In the genomic region with DNA sequence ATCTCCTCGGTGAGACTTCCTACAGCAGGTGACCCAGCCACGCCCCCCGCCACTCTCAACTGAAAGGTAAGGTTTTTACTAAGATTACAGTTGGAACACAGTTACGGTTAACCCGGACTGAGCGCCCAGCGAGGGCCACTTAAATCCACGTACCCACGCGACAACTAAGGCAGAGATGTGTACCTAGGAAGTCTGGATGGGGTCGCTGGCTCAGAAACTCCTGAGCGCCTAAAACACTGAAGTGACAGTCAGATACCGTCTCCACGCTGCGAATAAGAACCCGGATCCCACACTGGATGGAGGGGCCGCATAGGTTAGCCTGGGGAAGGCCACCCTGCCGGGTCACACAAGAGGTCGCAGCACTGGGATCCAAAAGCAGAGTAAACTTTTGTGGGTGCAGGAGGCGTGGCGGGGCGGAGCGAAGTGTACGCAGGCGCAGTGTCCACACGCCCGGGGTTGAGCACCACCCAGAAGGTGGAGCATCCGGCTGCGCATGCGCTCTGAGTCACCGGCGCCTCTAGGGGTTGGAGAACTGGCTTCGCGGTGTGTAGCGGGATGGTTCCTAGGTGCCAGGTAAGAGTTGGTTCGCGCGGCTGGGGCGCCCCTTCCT, we compare ENCODE assay signal across 8 mouse cellular contexts. TPM values are rescaled to one million over a fixed set of nuclear protein-coding genes. Genes with fewer than 3 reads are reported as not detected.
DNase-seq lines count a peak whose midpoint lies in the region; ATAC-seq and TF ChIP-seq lines count a peak whose summit lies in the region.

A gene (plus strand): TSS at position 486 of the 610 bp plus-strand sequence.

- WGBS in forebrain, embryonic 12.5 days: 1% methylated on average over 39 of the region's 39 CpGs
- under 1% methylated on average over 39 of the region's 39 CpGs for WGBS in heart, postnatal 0 days
- WGBS in liver, embryonic 16.5 days (ENCODE audit: insufficient replicate concordance): under 1% methylated on average over 39 of the region's 39 CpGs
- under 1% methylated on average over 39 of the region's 39 CpGs for WGBS in neural tube, embryonic 13.5 days

- TF ChIP-seq CTCF in CH12.LX (conservative IDR thresholded peaks at IDR 0.05 in 1 of 2, IDR thresholded peaks at IDR 0.05 in 1 of 2; ENCODE audit: low read depth in 2 of 2, low read length in 2 of 2): no peak
- no peak for TF ChIP-seq CTCF in heart, postnatal 0 days (IDR thresholded peaks at IDR 0.05; ENCODE audit: low read depth)
- TF ChIP-seq CTCF in testis, adult 2 months (IDR thresholded peaks at IDR 0.05; ENCODE audit: control insufficient read depth, insufficient read depth, insufficient replicate concordance, low read depth, low read length): no peak

- H3K79me2 ChIP-seq in CH12.LX (replicated peaks; ENCODE audit: control insufficient read depth, extremely low read depth, insufficient read depth, poor library complexity, severe bottlenecking): peaks cover 10% of the 10 kb centered on the region

- in situ Hi-C loops in CH12.LX (cut with MboI; ENCODE audit: low pct_ligation_motif_present, low pct_unique_long_range_greater_than_20kb, low sequenced_read_pairs): no loop called here

- H3K27me3 ChIP-seq in CH12.LX (replicated peaks): no peaks in the 10 kb centered on the region
- H3K27me3 ChIP-seq in forebrain, embryonic 12.5 days: 0 out of 2 replicates have a peak, but pooled peaks cover 4% of the 10 kb centered on the region
- no peaks in the 10 kb centered on the region for H3K27me3 ChIP-seq in heart, postnatal 0 days (ENCODE audit: control insufficient read depth, insufficient read depth, low read length)
- no peaks in the 10 kb centered on the region for H3K27me3 ChIP-seq in liver, embryonic 16.5 days (ENCODE audit: control insufficient read depth, insufficient read depth, low read depth, low read length)
- no peaks in the 10 kb centered on the region for H3K27me3 ChIP-seq in neural tube, embryonic 13.5 days
- H3K27me3 ChIP-seq in testis, adult 2 months (ENCODE audit: control insufficient read depth, insufficient read depth, low read length): no peaks in the 10 kb centered on the region

- peak; percentile 99 for ATAC-seq in forebrain, embryonic 12.5 days (ENCODE audit: low FRiP score)
- ATAC-seq in heart, postnatal 0 days (ENCODE audit: insufficient read depth, low read depth): peak; percentile 99
- ATAC-seq in liver, embryonic 16.5 days (ENCODE audit: low read depth): peak; percentile 98
- ATAC-seq in neural tube, embryonic 13.5 days (ENCODE audit: low read depth): peak; percentile 99

- peak; percentile 70 for TF ChIP-seq POLR2A in CH12.LX (IDR thresholded peaks at IDR 0.05; ENCODE audit: low read depth, low read length)
- TF ChIP-seq POLR2A in testis, adult 2 months (IDR thresholded peaks at IDR 0.05; ENCODE audit: control insufficient read depth, low read depth, low read length): peak; percentile 61

- no peak within 1 kb of the TSS for H3K27ac ChIP-seq in CH12.LX (ENCODE audit: insufficient read depth, low read depth)
- H3K27ac ChIP-seq in forebrain, embryonic 12.5 days: no peak within 1 kb of the TSS
- H3K27ac ChIP-seq in heart, postnatal 0 days (ENCODE audit: low read depth): peak within 1 kb of the TSS; percentile 24; the same call in 1 of the 2 replicates
- H3K27ac ChIP-seq in liver, embryonic 16.5 days (ENCODE audit: low read length): peak within 1 kb of the TSS; percentile 83
- H3K27ac ChIP-seq in neural tube, embryonic 13.5 days (replicated peaks): no peak within 1 kb of the TSS
- H3K27ac ChIP-seq in testis, adult 2 months (ENCODE audit: control insufficient read depth, insufficient read depth, low read depth, low read length): peak within 1 kb of the TSS; percentile 59

- peaks cover 2 to 13% of the 10 kb centered on the region in 2 experiments; a peak in 2 of 4 replicates for H3K4me1 ChIP-seq in CH12.LX (ENCODE audit: control insufficient read depth in 1 of 2, insufficient read depth in 2 of 2)
- peaks cover 15% of the 10 kb centered on the region for H3K4me1 ChIP-seq in forebrain, embryonic 12.5 days
- H3K4me1 ChIP-seq in heart, postnatal 0 days (ENCODE audit: control insufficient read depth, insufficient read depth): peaks cover 6% of the 10 kb centered on the region
- H3K4me1 ChIP-seq in liver, embryonic 16.5 days (ENCODE audit: control insufficient read depth, low read depth, low read length): peaks cover 4% of the 10 kb centered on the region; the same call in 1 of the 2 replicates
- peaks cover 15% of the 10 kb centered on the region for H3K4me1 ChIP-seq in neural tube, embryonic 13.5 days (replicated peaks)
- H3K4me1 ChIP-seq in testis, adult 2 months (ENCODE audit: control insufficient read depth, insufficient read depth, low read length): peaks cover 3% of the 10 kb centered on the region; the same call in 1 of the 2 replicates

- no peak for TF ChIP-seq EP300 in CH12.LX (IDR thresholded peaks at IDR 0.05; ENCODE audit: low read length)
- no peak for TF ChIP-seq EP300 in heart, postnatal 0 days (IDR thresholded peaks at IDR 0.05; ENCODE audit: low read depth)

- no peaks in the 10 kb centered on the region for H3K9me3 ChIP-seq in CH12.LX (replicated peaks; ENCODE audit: low read length)
- no peaks in the 10 kb centered on the region for H3K9me3 ChIP-seq in forebrain, embryonic 12.5 days
- no peaks in the 10 kb centered on the region for H3K9me3 ChIP-seq in heart, postnatal 0 days (replicated peaks; ENCODE audit: control insufficient read depth, low read length)
- no peaks in the 10 kb centered on the region for H3K9me3 ChIP-seq in liver, embryonic 16.5 days (replicated peaks; ENCODE audit: control insufficient read depth, low read length)
- H3K9me3 ChIP-seq in neural tube, embryonic 13.5 days: no peaks in the 10 kb centered on the region

- dilution Hi-C loops in CH12.LX (cut with MboI; ENCODE audit: extremely low pct_ligation_motif_present, extremely low pct_unique_long_range_greater_than_20kb, low sequenced_read_pairs): no loop called here

- peak within 1 kb of the TSS; percentile 98 for H3K4me2 ChIP-seq in CH12.LX (ENCODE audit: insufficient read depth, low read depth, poor library complexity, severe bottlenecking)
- H3K4me2 ChIP-seq in forebrain, embryonic 12.5 days: peak within 1 kb of the TSS; percentile 86
- peak within 1 kb of the TSS; percentile 96 for H3K4me2 ChIP-seq in heart, postnatal 0 days (ENCODE audit: low read depth, low read length)
- H3K4me2 ChIP-seq in liver, embryonic 16.5 days (ENCODE audit: low read depth, low read length): peak within 1 kb of the TSS; percentile 84
- peak within 1 kb of the TSS; percentile 91 for H3K4me2 ChIP-seq in neural tube, embryonic 13.5 days

- DNase-seq in CH12.LX (ENCODE audit: extremely low read depth): peak; percentile 92
- DNase-seq in c-Kit-positive CD71-positive TER-119-negative erythroid progenitor cells, embryonic 14.5 days (ENCODE audit: low read depth): peak; percentile 88
- peak; percentile 92 for DNase-seq in heart, postnatal 0 days (ENCODE audit: low spot score)
- peak; percentile 97 for DNase-seq in kidney, postnatal 4 days

- peak within 1 kb of the TSS; percentile 86 for H3K9ac ChIP-seq in CH12.LX (ENCODE audit: insufficient read depth, low read depth)
- H3K9ac ChIP-seq in forebrain, embryonic 12.5 days: peak within 1 kb of the TSS; percentile 76
- peak within 1 kb of the TSS; percentile 73 for H3K9ac ChIP-seq in heart, postnatal 0 days (replicated peaks; ENCODE audit: low read depth, low read length)
- H3K9ac ChIP-seq in liver, embryonic 16.5 days (ENCODE audit: low read depth, low read length): peak within 1 kb of the TSS; percentile 79
- peak within 1 kb of the TSS; percentile 73 for H3K9ac ChIP-seq in neural tube, embryonic 13.5 days

- TF ChIP-seq RAD21 in CH12.LX (IDR thresholded peaks at IDR 0.05; ENCODE audit: low read depth, low read length): no peak

- H3K36me3 ChIP-seq in CH12.LX (replicated peaks in 1 of 2; ENCODE audit: control insufficient read depth in 1 of 2, insufficient read depth in 1 of 2, low read length in 1 of 2): peaks cover 5 to 26% of the 10 kb centered on the region in 2 experiments
- no peaks in the 10 kb centered on the region for H3K36me3 ChIP-seq in forebrain, embryonic 12.5 days (replicated peaks)
- peaks cover 17% of the 10 kb centered on the region for H3K36me3 ChIP-seq in heart, postnatal 0 days (replicated peaks; ENCODE audit: control insufficient read depth, insufficient read depth, low read length)
- H3K36me3 ChIP-seq in liver, embryonic 16.5 days (ENCODE audit: control insufficient read depth, insufficient read depth): no peaks in the 10 kb centered on the region
- H3K36me3 ChIP-seq in neural tube, embryonic 13.5 days: peaks cover 11% of the 10 kb centered on the region; the same call in 1 of the 2 replicates
- H3K36me3 ChIP-seq in testis, adult 2 months (ENCODE audit: control insufficient read depth, insufficient read depth, low read length): 0 out of 2 replicates have a peak, but pooled peaks cover 1% of the 10 kb centered on the region

- peak within 1 kb of the TSS; percentile 67 to 93 (median 76) for H3K4me3 ChIP-seq in CH12.LX (replicated peaks in 1 of 3; ENCODE audit: low read depth in 2 of 3, low read length in 2 of 3, poor library complexity in 1 of 3)
- H3K4me3 ChIP-seq in forebrain, embryonic 12.5 days (replicated peaks): peak within 1 kb of the TSS; percentile 72
- peak within 1 kb of the TSS; percentile 87 for H3K4me3 ChIP-seq in heart, postnatal 0 days (ENCODE audit: low read depth, low read length)
- H3K4me3 ChIP-seq in liver, embryonic 16.5 days (ENCODE audit: low read depth, low read length): peak within 1 kb of the TSS; percentile 78
- H3K4me3 ChIP-seq in neural tube, embryonic 13.5 days: peak within 1 kb of the TSS; percentile 62
- H3K4me3 ChIP-seq in testis, adult 2 months (ENCODE audit: control insufficient read depth, low read depth, low read length): peak within 1 kb of the TSS; percentile 94

TF ChIP-seq in CH12.LX, 34 proteins besides CTCF, POLR2A, EP300 and RAD21 (continues in another document):
- TF ChIP-seq RCOR1 (conservative IDR thresholded peaks at IDR 0.05; ENCODE audit: low read depth, low read length) (no peak), PAX5 (IDR thresholded peaks at IDR 0.05; ENCODE audit: low read length) (no peak), ZNF384 (IDR thresholded peaks at IDR 0.05; ENCODE audit: low read depth, low read length) (no peak), MXI1 (IDR thresholded peaks at IDR 0.05; ENCODE audit: low read depth, low read length) (peak; percentile 66; the same call in 1 of the 2 replicates), MAZ (IDR thresholded peaks at IDR 0.05; ENCODE audit: low read depth, low read length) (no peak)

RNA-seq across cellular contexts. Expression of the gene that starts here (rescaled TPM):
- total RNA-seq in CH12.LX (2012; rRNA removed) (34.9 and 39.3 TPM in 2 replicates), CH12.LX (2014; rRNA removed) (38.1 and 41.0 TPM in 2 replicates)
- 29.3 and 29.4 TPM in 2 replicates for polyA plus RNA-seq in CH12.LX (2012; ENCODE audit: insufficient read length, low read depth)
- 84.1 and 84.6 TPM in 2 replicates for polyA plus RNA-seq in forebrain, embryonic 12.5 days (2016; fragmentation: Nextera tagmentation; extraction: Ambion mirVana)
- total RNA-seq in heart, postnatal 0 days (2014; rRNA removed; ENCODE audit: low replicate concordance): 33.3 and 49.3 TPM in 2 replicates
- polyA plus RNA-seq in heart, postnatal 0 days (2015; fragmentation: Nextera tagmentation; extraction: Ambion mirVana): 83.6 and 87.1 TPM in 2 replicates
- 73.6 and 81.2 TPM in 2 replicates for polyA plus RNA-seq in liver, embryonic 16.5 days (2015; fragmentation: Nextera tagmentation; extraction: Ambion mirVana)
- 131 TPM in 2 replicates for polyA plus RNA-seq in neural tube, embryonic 13.5 days (2015; fragmentation: Nextera tagmentation; extraction: Ambion mirVana)
- polyA plus RNA-seq in testis, adult 2 months (2012; rRNA removed): 6.8 and 7.6 TPM in 2 replicates

Comparison
In these comparisons a context has a peak if more than half of its experiments do, and no peak if none do; other contexts are left out.
1. H3K27ac ChIP-seq: peak in heart, postnatal 0 days (single experiment), liver, embryonic 16.5 days (single experiment) and testis, adult 2 months (single experiment); none in CH12.LX (single experiment), forebrain, embryonic 12.5 days (single experiment) and neural tube, embryonic 13.5 days (single experiment).
2. Peak in every context shown above with its lines, with median percentiles within 50 percentile points of each other: DNase-seq, H3K4me2 ChIP-seq, H3K4me3 ChIP-seq, H3K9ac ChIP-seq and ATAC-seq.